Mouse (Mus musculus) cerebellum, postnatal 36 days (tissue): Measurements from ENCODE around the gene Olfr1141.

ENCODE experiments used
- DNase-seq, 2 experiments: peaks; one replicate each; pipeline ENCODE4 v3.0.0; 2021 to 2022; ENCODE audit warnings: mixed read lengths in 2 of 2

Olfr1141 gene

DNA sequence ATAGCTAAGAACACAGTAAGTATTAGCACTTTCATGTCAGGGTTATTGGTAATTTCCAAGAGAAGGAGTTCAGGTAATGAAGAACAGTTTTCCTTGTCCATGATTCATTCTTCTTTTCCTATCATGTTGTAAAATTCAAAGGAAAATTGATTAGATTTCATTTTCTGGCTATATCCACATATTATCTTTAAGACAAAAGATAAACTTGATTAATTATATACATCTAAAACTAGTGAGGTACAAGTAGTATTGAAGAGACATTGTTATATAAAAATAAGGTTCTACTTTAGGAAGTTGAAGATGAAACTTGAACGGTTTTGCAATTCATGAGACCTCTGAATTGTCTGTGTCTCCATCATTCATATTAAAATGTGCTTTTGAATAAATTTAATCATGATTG lies at the start of gene Olfr1141:
TSS of gene Olfr1141 (minus strand) at position 101 of the 400 bp plus-strand sequence.
- DNase-seq: no peak

DNA sequence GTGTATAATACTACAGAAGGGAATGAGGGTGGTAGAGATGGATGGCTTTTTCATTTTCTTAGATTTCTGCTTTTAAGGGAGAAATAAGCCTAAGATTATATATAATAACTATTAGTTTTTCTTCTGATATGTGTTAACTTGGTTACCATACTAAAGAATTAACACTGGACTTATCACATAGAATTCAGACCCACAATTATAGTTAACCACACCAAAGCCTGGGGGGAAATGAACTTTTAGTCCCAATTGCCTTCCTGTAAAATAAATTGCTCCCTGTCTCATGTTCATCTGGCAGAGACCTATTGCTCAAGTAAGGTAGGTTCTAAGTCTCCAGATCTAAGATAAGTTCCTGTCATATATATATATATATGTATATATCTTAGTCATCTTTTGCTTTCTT lies 46.5 kb upstream of the Olfr1141 start, which contains the start of gene Olfr1143:
TSS of gene Olfr1143 (plus strand) at position 301 of the 400 bp plus-strand sequence.
- no peak for DNase-seq

- no peak for DNase-seq
Measured at GRCm38 (mm10) chr2:87779183-87779582, 25.4 kb upstream of the Olfr1141 start, which contains the start of gene Olfr152. Gene Olfr152 (plus strand): TSS chr2:87779483.

- no peak for DNase-seq
Measured at GRCm38 (mm10) chr2:87776143-87776542, 22.4 kb upstream of the Olfr1141 start.

DNA sequence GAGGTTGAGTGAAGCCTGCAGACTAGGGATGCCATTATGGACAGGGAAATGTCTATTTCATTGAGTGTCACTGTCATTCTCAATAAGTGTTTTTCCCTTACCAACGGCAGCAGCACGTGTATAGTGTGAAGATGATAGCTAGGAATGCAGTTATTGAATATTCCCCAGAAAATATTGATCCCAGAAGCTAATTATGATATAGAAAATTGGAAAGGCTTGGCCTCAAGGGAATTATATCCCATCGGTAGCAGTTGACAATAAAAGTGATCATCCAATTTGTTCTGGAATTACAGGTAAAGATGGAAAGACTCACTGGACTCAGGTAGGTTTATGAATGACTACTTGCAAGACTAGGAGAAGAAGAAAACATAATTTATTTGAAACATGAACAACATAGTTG lies 10.3 kb downstream of the Olfr1141 start, which contains the start of gene Olfr1140:
TSS of gene Olfr1140 (plus strand) at position 301 of the 400 bp plus-strand sequence.
- DNase-seq: no peak

- DNase-seq: no peak
Measured at GRCm38 (mm10) chr2:87739878-87740277, 13.9 kb downstream of the Olfr1141 start, which contains the start of gene Olfr1138. Gene Olfr1138 (minus strand): TSS chr2:87739978.

GRCm38 (mm10) chr2:87713079-87713478 lies 40.7 kb downstream of the Olfr1141 start, which contains the start of gene Olfr1137:
Gene Olfr1137 (minus strand): TSS chr2:87713179.
- DNase-seq: no peak
